Mouse (Mus musculus) stomach, embryonic 16.5 days (tissue): ENCODE measurements around the gene Mrgbp. TPM values are rescaled to one million over a fixed set of nuclear protein-coding genes. Genes with fewer than 3 reads are reported as not detected.

ENCODE experiments used
- ATAC-seq: fragments of 200-750 bp; cut with Nextera tagmentation; 2 replicates; pipeline ENCODE4 v1.8.0; 2017; ENCODE audit warnings: moderate number of reproducible peaks, moderate TSS enrichment; ENCODE audit not compliant: insufficient read depth, low FRiP score
- H3K27ac ChIP-seq: fragments of 300-500 bp; sonication (generic); 2 replicates; pipeline ENCODE4 v1.5.1; 2014; ENCODE audit warnings: low read length
- H3K27me3 ChIP-seq: fragments of 300-500 bp; sonication (generic); 2 replicates; pipeline ENCODE4 v1.6.1; 2014; ENCODE audit warnings: low read length, control low read depth, mixed read lengths; ENCODE audit not compliant: control insufficient read depth, insufficient read depth
- H3K36me3 ChIP-seq: fragments of 300-500 bp; sonication (generic); 2 replicates; pipeline ENCODE4 v1.6.1; 2014; ENCODE audit warnings: low read length; ENCODE audit not compliant: control insufficient read depth, insufficient read depth
- H3K4me1 ChIP-seq: fragments of 300-500 bp; sonication (generic); 2 replicates; pipeline ENCODE4 v1.6.1; 2014; ENCODE audit warnings: low read length, control low read depth, mixed read lengths; ENCODE audit not compliant: control insufficient read depth, insufficient read depth
- H3K4me2 ChIP-seq: fragments of 300-500 bp; sonication (generic); 2 replicates; pipeline ENCODE4 v1.6.1; 2014; ENCODE audit warnings: low read depth, low read length, mixed read lengths
- H3K4me3 ChIP-seq: fragments of 300-500 bp; sonication (generic); replicated peaks from 2 replicates; pipeline ENCODE4 v1.5.1; 2014; ENCODE audit warnings: mild to moderate bottlenecking, low read length
- H3K9ac ChIP-seq: fragments of 300-500 bp; sonication (generic); 2 replicates; pipeline ENCODE4 v1.6.1; 2014; ENCODE audit warnings: low read length
- H3K9me3 ChIP-seq: fragments of 300-500 bp; sonication (generic); replicated peaks from 2 replicates; pipeline ENCODE4 v1.6.1; 2016; ENCODE audit warnings: low read length, control low read depth; ENCODE audit not compliant: control insufficient read depth
- WGBS: fragments of 180-500 bp; shearing (Covaris S2); extraction: QIAGEN DNeasy Blood & Tissue Kit; methylation state at CpG from one replicate; pipeline ENCODE4 v1.1.7; 2014; 5-methylcytosine and 5-hydroxymethylcytosine counted together
- polyA plus RNA-seq: library from polyadenylated mRNA; unstranded; fragments of >200 nt; fragmentation: Nextera tagmentation; extraction: Ambion mirVana; gene quantifications from 2 replicates; pipeline ENCODE4 v1.2.1, GENCODE M21; 2015

The Mrgbp gene
- polyA plus RNA-seq, 1 experiment from 2014 or later = 22.8 TPM

- no peak overlapping the region for H3K9ac ChIP-seq
- peak; percentile 53; the same call in 1 of the 2 replicates for ATAC-seq
Measured at GRCm38 (mm10) chr2:180610283-180610682, 29.2 kb downstream of the Mrgbp start.

DNA sequence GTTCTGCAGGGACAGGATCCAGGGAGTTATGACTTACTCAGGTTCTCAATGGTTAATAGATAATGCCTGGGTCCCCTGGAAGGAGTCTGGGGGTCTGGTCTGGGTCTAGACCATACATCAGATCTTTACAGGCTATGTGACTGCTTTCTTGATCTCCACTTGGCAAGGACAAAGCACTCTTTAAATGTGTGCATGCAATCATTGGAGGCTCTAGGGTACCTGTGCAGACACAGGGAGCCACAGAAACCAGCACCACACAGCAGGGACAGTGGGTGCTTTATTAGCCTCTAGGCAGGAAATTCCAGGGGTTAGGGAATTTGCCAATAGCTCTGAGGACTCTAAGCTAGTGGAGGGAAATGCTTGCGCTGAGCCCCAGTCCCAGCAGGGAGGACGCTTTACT is 30.8 kb downstream of the Mrgbp start:
- no peaks in the 10 kb centered on the region for H3K36me3 ChIP-seq
- H3K27ac ChIP-seq = no peak overlapping the region
- no peak for ATAC-seq
- H3K27me3 ChIP-seq = no peaks in the 10 kb centered on the region
- no peaks in the 10 kb centered on the region for H3K9me3 ChIP-seq
- H3K4me3 ChIP-seq = no peak overlapping the region
- no peak overlapping the region for H3K4me2 ChIP-seq
- WGBS = 68% methylated on average over 2 of the region's 2 CpGs
- no peak overlapping the region for H3K9ac ChIP-seq
- no peaks in the 10 kb centered on the region for H3K4me1 ChIP-seq

More at GRCm38 (mm10) chr2:180610283-180610682, 29.2 kb downstream of the Mrgbp start:
- no peaks in the 10 kb centered on the region for H3K27me3 ChIP-seq
- H3K4me3 ChIP-seq = no peak overlapping the region
- no peak overlapping the region for H3K4me2 ChIP-seq
- no peak overlapping the region for H3K27ac ChIP-seq
- H3K9me3 ChIP-seq = no peaks in the 10 kb centered on the region
- 52% methylated on average over 4 of the region's 4 CpGs for WGBS
- H3K4me1 ChIP-seq = no peaks in the 10 kb centered on the region
- H3K36me3 ChIP-seq = no peaks in the 10 kb centered on the region

Other genes with a start within 250 kb of the Mrgbp start
- 5.6 and 6.7 TPM in 2 replicates for gene Gata5, start 246.6 kb upstream of the Mrgbp start, polyA plus RNA-seq
- gene Slco4a1, start 125.1 kb upstream of the Mrgbp start, polyA plus RNA-seq = 4.0 and 6.9 TPM in 2 replicates
- 0.34 and 0.59 TPM in 2 replicates for gene Ntsr1, start 81.3 kb upstream of the Mrgbp start, polyA plus RNA-seq
- gene Ogfr, start 7.9 kb downstream of the Mrgbp start, polyA plus RNA-seq = 35.0 and 39.5 TPM in 2 replicates
- gene Col9a3, start 16.5 kb downstream of the Mrgbp start, polyA plus RNA-seq = 6.6 and 9.0 TPM in 2 replicates
- 0.12 TPM in 1 of 2 replicates, not detected in the other for gene Tcfl5, start 61.4 kb downstream of the Mrgbp start, polyA plus RNA-seq
- gene Dido1, start 128.7 kb downstream of the Mrgbp start, polyA plus RNA-seq = 23.9 and 26.7 TPM in 2 replicates
- gene Gid8, start 128.8 kb downstream of the Mrgbp start, polyA plus RNA-seq = 60.7 and 65.8 TPM in 2 replicates
- gene Slc17a9, start 144.0 kb downstream of the Mrgbp start, polyA plus RNA-seq = 4.9 and 5.1 TPM in 2 replicates
- not detected in 2 replicates for gene Bhlhe23, start 195.6 kb downstream of the Mrgbp start, polyA plus RNA-seq